Mouse (Mus musculus): ENCODE measurements around the gene Rflna. TPM values are rescaled to one million over a fixed set of nuclear protein-coding genes. Genes with fewer than 3 reads are reported as not detected.

Rflna gene
- total RNA-seq, 2 experiments from 2014 or later = 0.87 to 1.0 TPM

GRCm38 (mm10) chr5:125045202-125045601 lies 42.2 kb downstream of the Rflna start:
- no peak for DNase-seq (ENCODE audit: low spot score in 2 of 2)
- intact Hi-C loops (cut with DNase I) = no loop called here

GRCm38 (mm10) chr5:125046436-125046835 lies 43.4 kb downstream of the Rflna start:
- no peak for DNase-seq (ENCODE audit: low spot score in 2 of 2)
- intact Hi-C loops (cut with DNase I) = no loop called here

GRCm38 (mm10) chr5:125049481-125049880 lies 46.5 kb downstream of the Rflna start:
- intact Hi-C loops (cut with DNase I) = no loop called here
- no peak for DNase-seq (ENCODE audit: low spot score in 2 of 2)

GRCm38 (mm10) chr5:125052237-125052602 lies 49.2 kb downstream of the Rflna start:
- intact Hi-C loops (cut with DNase I) = no loop called here
- no peak for DNase-seq (ENCODE audit: low spot score in 2 of 2)

GRCm38 (mm10) chr5:125052603-125053488 lies 49.8 kb downstream of the Rflna start:
- intact Hi-C loops (cut with DNase I) = no loop called here
- peak; percentile 29 to 74 for DNase-seq (ENCODE audit: low spot score in 2 of 2)

- DNase-seq (ENCODE audit: low spot score in 2 of 2) = no peak
- intact Hi-C loops (cut with DNase I) = no loop called here
Measured at GRCm38 (mm10) chr5:125053661-125054060, 50.6 kb downstream of the Rflna start.

GRCm38 (mm10) chr5:125055901-125056300 lies 52.9 kb downstream of the Rflna start:
- intact Hi-C loops (cut with DNase I) = loop anchor here (2.0 to 5.0 kb wide), 2 partner anchors 121 to 211 kb away; no protein-coding TSS in a partner anchor
- DNase-seq (ENCODE audit: low spot score in 2 of 2) = no peak

GRCm38 (mm10) chr5:125056331-125056695 lies 53.3 kb downstream of the Rflna start:
- DNase-seq (ENCODE audit: low spot score in 2 of 2) = no peak

GRCm38 (mm10) chr5:125056696-125057554 lies 53.9 kb downstream of the Rflna start:
- DNase-seq (ENCODE audit: low spot score in 2 of 2) = no peak
- intact Hi-C loops (cut with DNase I) = loop anchor here (2.0 to 5.0 kb wide), 2 partner anchors 120 to 210 kb away; no protein-coding TSS in a partner anchor

More at GRCm38 (mm10) chr5:125056331-125056695, 53.3 kb downstream of the Rflna start:
- intact Hi-C loops (cut with DNase I) = loop anchor here (2.0 to 5.0 kb wide), 2 partner anchors 120 to 211 kb away; no protein-coding TSS in a partner anchor

GRCm38 (mm10) chr5:125057555-125058266 lies 54.7 kb downstream of the Rflna start:
- intact Hi-C loops (cut with DNase I) = loop anchor here (2.0 to 5.0 kb wide), 2 partner anchors 119 to 210 kb away; no protein-coding TSS in a partner anchor
- no peak for DNase-seq (ENCODE audit: low spot score in 2 of 2)

GRCm38 (mm10) chr5:125058267-125058668 lies 55.2 kb downstream of the Rflna start:
- peak; percentile 67 to 88 for DNase-seq (ENCODE audit: low spot score in 2 of 2)
- intact Hi-C loops (cut with DNase I) = loop anchor here (5.0 kb wide), 1 partner anchor 209 kb away; no protein-coding TSS in a partner anchor

Other genes starting within 250 kb of the Rflna start
- gene Ccdc92, start 140.8 kb upstream of the Rflna start, total RNA-seq (2021) = 10 to 100 TPM; 72.2 to 73.5 TPM
- gene Zfp664, start 140.5 kb upstream of the Rflna start, total RNA-seq (2021) = 10 to 100 TPM; 65.8 to 70.9 TPM
- 100 to 1,000 TPM; 183 to 200 TPM for gene Ncor2, start 176.0 kb downstream of the Rflna start, total RNA-seq (2021)

All from left cerebral cortex, postnatal 25 days (tissue).